Mouse (Mus musculus): Measurements from ENCODE around the gene Tnrc6c. TPM values are rescaled to one million over a fixed set of nuclear protein-coding genes. Genes with fewer than 3 reads are reported as not detected.

The Tnrc6c gene
- total RNA-seq, 2 experiments from 2014 or later: 70.1 to 70.4 TPM

- no peak for DNase-seq (ENCODE audit: low spot score in 2 of 2)
Measured at GRCm38 (mm10) chr11:117728245-117728644, 74.2 kb downstream of the Tnrc6c start.

GRCm38 (mm10) chr11:117728841-117729240 lies 74.8 kb downstream of the Tnrc6c start:
- DNase-seq (ENCODE audit: low spot score in 2 of 2): no peak

GRCm38 (mm10) chr11:117729341-117729740 lies 75.3 kb downstream of the Tnrc6c start:
- no peak for DNase-seq (ENCODE audit: low spot score in 2 of 2)

- DNase-seq (ENCODE audit: low spot score in 2 of 2): no peak
Measured at GRCm38 (mm10) chr11:117729798-117730489, 75.9 kb downstream of the Tnrc6c start.

GRCm38 (mm10) chr11:117730490-117730838 lies 76.4 kb downstream of the Tnrc6c start:
- no peak for DNase-seq (ENCODE audit: low spot score in 2 of 2)

GRCm38 (mm10) chr11:117731470-117731869 lies 77.4 kb downstream of the Tnrc6c start:
- DNase-seq (ENCODE audit: low spot score in 2 of 2): no peak

GRCm38 (mm10) chr11:117736037-117736689 lies 82.1 kb downstream of the Tnrc6c start:
- no peak for DNase-seq (ENCODE audit: low spot score in 2 of 2)

GRCm38 (mm10) chr11:117738123-117738522 lies 84.0 kb downstream of the Tnrc6c start:
- DNase-seq (ENCODE audit: low spot score in 2 of 2): no peak

GRCm38 (mm10) chr11:117741128-117741527 lies 87.0 kb downstream of the Tnrc6c start:
- no peak for DNase-seq (ENCODE audit: low spot score in 2 of 2)

- DNase-seq (ENCODE audit: low spot score in 2 of 2): no peak
Measured at GRCm38 (mm10) chr11:117742243-117742642, 88.2 kb downstream of the Tnrc6c start.

- DNase-seq (ENCODE audit: low spot score in 2 of 2): no peak
Measured at GRCm38 (mm10) chr11:117742715-117743114, 88.6 kb downstream of the Tnrc6c start.

- DNase-seq (ENCODE audit: low spot score in 2 of 2): no peak
Measured at GRCm38 (mm10) chr11:117743454-117744030, 89.5 kb downstream of the Tnrc6c start.

GRCm38 (mm10) chr11:117748628-117749027 lies 94.5 kb downstream of the Tnrc6c start:
- no peak for DNase-seq (ENCODE audit: low spot score in 2 of 2)

GRCm38 (mm10) chr11:117749414-117749813 lies 95.3 kb downstream of the Tnrc6c start:
- peak; percentile 60 to 69 for DNase-seq (ENCODE audit: low spot score in 2 of 2)

GRCm38 (mm10) chr11:117751544-117751943 lies 97.5 kb downstream of the Tnrc6c start:
- DNase-seq (ENCODE audit: low spot score in 2 of 2): no peak

- no peak for DNase-seq (ENCODE audit: low spot score in 2 of 2)
Measured at GRCm38 (mm10) chr11:117755891-117756290, 101.8 kb downstream of the Tnrc6c start.

- DNase-seq (ENCODE audit: low spot score in 2 of 2): no peak
Measured at GRCm38 (mm10) chr11:117759267-117759666, 105.2 kb downstream of the Tnrc6c start.

- DNase-seq (ENCODE audit: low spot score in 2 of 2): no peak
Measured at GRCm38 (mm10) chr11:117760374-117761119, 106.5 kb downstream of the Tnrc6c start.

- no peak for DNase-seq (ENCODE audit: low spot score in 2 of 2)
Measured at GRCm38 (mm10) chr11:117761801-117762200, 107.7 kb downstream of the Tnrc6c start.

- no peak for DNase-seq (ENCODE audit: low spot score in 2 of 2)
Measured at GRCm38 (mm10) chr11:117762246-117762645, 108.2 kb downstream of the Tnrc6c start.

GRCm38 (mm10) chr11:117764319-117764718 lies 110.2 kb downstream of the Tnrc6c start:
- DNase-seq (ENCODE audit: low spot score in 2 of 2): no peak

- DNase-seq (ENCODE audit: low spot score in 2 of 2): no peak
Measured at GRCm38 (mm10) chr11:117765361-117765760, 111.3 kb downstream of the Tnrc6c start.

Data from layer of hippocampus, postnatal 10 days (tissue).